Mouse (Mus musculus) cortical plate, adult 2 months (tissue): ENCODE results near the gene Coq2. TPM values are rescaled to one million over a fixed set of nuclear protein-coding genes. Genes with fewer than 3 reads are reported as not detected.

ENCODE experiments used
- H3K27ac ChIP-seq: fragments of 200-500 bp; 2 replicates; pipeline ENCODE4 v1.5.1; 2012; ENCODE audit warnings: low read length, control low read depth, inconsistent platforms; ENCODE audit not compliant: insufficient read depth
- H3K4me1 ChIP-seq: fragments of 200-500 bp; 2 replicates; pipeline ENCODE4 v1.6.1; 2011; ENCODE audit warnings: low read length; ENCODE audit not compliant: control insufficient read depth, insufficient read depth
- H3K4me3 ChIP-seq: fragments of 200-500 bp; 2 replicates; pipeline ENCODE4 v1.5.1; 2011; ENCODE audit warnings: mild to moderate bottlenecking, low read length, control low read depth; ENCODE audit not compliant: insufficient read depth
- CTCF ChIP-seq: fragments of 200-500 bp; IDR thresholded peaks from 2 replicates; pipeline ENCODE4 v1.5.1; 2011; ENCODE audit warnings: mild to moderate bottlenecking, control low read depth, low read length; ENCODE audit not compliant: insufficient read depth; ENCODE audit errors: extremely low read depth
- POLR2A ChIP-seq: fragments of 200-500 bp; IDR thresholded peaks from 2 replicates; pipeline ENCODE4 v1.6.1; 2011; ENCODE audit warnings: mild to moderate bottlenecking, low read length, control low read depth; ENCODE audit not compliant: insufficient read depth; ENCODE audit errors: extremely low read depth
- polyA plus RNA-seq: library from polyadenylated mRNA; depleted of rRNA; stranded (reverse); fragments of >200 nt; gene quantifications from 2 replicates; pipeline ENCODE4 v1.2.3, GENCODE M21; 2012

Coq2 gene
- polyA plus RNA-seq, 1 experiment, result 157 TPM

DNA sequence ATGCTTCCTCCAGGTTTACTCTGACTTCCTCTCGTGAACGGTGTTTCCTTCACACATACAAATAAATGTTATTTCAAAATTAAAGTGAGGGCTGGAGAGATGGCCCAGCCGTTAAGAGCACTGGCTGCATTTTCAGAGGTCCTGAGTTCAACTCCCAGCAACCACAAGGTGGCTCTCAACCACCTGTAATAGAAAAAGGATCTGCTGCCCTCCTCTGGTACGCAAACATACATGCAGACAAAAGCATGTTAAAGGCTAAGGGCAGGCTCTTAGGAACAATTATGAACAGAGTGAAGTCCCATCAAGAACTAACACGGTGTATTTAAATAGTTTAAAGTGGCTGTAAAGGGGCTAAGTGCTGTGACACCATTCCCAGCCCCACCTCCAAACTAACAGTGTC lies 11.1 kb downstream of the Coq2 start:
- H3K4me1 ChIP-seq, result no peaks in the 10 kb centered on the region
- TF ChIP-seq POLR2A, result no peak
- TF ChIP-seq CTCF, result peak; percentile 81

DNA sequence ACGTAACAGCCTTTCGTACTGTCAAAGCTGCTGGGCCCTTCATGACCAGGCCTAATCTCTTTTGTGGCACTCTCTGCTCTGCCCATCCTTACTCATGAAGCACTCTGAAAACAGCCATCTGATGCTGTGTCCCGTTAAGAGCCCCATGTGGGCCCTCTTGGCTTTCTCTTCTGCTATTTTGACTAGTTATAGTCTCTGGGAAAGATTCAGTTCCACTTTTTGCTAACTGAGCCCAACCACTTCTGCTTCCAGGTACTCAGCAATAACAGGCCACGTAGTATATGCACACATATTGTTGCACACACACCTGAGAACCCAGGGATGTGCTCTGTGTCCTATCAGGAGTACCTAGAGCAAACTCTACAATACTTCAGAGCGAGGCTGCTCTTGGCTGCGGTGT lies 11.9 kb downstream of the Coq2 start:
- no peak overlapping the region for H3K4me3 ChIP-seq
- H3K27ac ChIP-seq, result no peak overlapping the region
- no peaks in the 10 kb centered on the region for H3K4me1 ChIP-seq
- TF ChIP-seq POLR2A (no peak), CTCF (no peak)

More for the DNA sequence above, 11.1 kb downstream of the Coq2 start:
- Histone ChIP-seq H3K27ac (no peak overlapping the region), H3K4me3 (no peak overlapping the region)

DNA sequence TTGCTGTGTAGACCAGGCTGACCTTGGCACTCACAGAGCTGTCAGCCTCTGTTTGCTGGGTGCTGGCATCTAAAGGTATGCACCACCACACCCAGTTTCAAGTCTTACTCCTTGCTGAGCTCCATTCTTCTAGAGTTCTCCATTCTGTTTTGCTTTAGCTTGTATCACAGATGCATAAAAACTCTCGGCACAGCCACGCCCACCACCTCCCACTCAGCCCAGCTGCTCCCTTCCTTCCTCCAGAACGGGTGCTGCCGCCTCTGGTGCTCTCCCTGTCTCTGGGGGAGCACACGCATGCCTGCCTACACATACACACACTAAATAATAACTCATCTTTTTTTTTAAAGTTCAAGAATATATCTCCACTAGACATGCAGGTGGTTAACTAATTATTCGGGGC lies 16.5 kb downstream of the Coq2 start:
- no peaks in the 10 kb centered on the region for H3K4me1 ChIP-seq

DNA sequence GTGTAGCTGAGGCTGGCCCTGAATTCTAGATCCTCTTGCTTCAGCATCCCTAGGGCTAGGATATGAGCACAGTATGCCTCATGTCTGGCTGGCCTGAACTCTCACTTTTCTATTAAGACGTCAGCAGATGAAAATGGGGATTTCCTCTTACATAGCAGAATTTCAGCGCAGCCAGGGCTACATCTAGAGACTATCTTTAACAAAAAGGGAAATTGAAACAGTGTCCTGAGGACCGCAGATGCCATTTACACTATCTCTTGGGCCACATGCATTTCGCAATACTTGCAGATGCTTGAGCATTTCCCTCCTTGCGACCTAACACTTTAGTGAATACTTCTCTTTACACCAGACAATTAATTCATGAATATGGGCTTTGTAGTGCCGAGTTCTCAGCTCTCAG lies 18.6 kb downstream of the Coq2 start:
- H3K27ac ChIP-seq, result no peak overlapping the region
- H3K4me3 ChIP-seq, result no peak overlapping the region
- no peaks in the 10 kb centered on the region for H3K4me1 ChIP-seq
- TF ChIP-seq POLR2A (no peak), CTCF (no peak)

More for the DNA sequence above, 16.5 kb downstream of the Coq2 start:
- H3K4me3 ChIP-seq, result no peak overlapping the region
- TF ChIP-seq CTCF, result no peak
- no peak overlapping the region for H3K27ac ChIP-seq

DNA sequence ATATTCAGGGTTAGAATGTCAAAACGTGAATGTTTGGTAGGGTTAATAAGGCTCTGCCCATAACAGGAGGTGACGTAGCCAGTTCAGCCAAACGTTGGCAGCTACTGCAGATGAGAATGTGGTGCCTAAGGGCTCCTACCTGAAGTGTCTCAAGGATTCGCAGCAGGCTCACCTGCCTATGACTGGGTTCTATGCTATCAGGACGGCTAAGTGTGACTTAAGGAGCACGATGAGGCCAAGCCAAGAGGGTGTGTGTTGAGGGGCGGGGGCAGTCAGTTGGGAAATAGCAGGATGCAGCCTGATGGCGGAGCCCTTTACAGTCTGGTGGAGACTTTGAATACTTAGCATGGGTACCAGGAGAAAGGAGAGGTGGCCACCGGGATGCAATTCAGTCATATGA lies 22.6 kb downstream of the Coq2 start:
- no peak overlapping the region for H3K27ac ChIP-seq
- TF ChIP-seq POLR2A (no peak), CTCF (no peak)

DNA sequence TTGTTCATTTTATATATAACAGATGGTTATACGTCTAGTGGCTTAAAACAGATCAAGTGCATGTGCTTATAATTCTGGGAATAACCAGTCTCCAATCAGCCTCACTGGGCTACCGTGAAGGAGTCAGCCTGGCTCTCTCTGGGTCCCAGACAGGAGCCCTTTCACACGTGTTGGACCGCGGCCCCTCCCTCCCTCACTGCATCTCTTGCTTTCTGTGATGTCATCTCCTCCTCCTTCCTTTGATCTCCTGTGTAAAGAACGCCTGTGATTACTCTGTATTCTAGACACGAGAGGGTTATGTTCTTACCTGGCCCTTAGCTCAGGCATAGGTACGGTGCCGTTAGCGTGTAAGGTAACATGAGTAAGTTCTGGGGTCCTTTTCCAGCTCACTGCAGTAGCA lies 23.5 kb downstream of the Coq2 start:
- no peak overlapping the region for H3K4me3 ChIP-seq
- H3K4me1 ChIP-seq, result no peaks in the 10 kb centered on the region
- no peak overlapping the region for H3K27ac ChIP-seq
- no peak for TF ChIP-seq POLR2A
- TF ChIP-seq CTCF, result no peak

More for the DNA sequence above, 22.6 kb downstream of the Coq2 start:
- no peak overlapping the region for H3K4me3 ChIP-seq
- no peaks in the 10 kb centered on the region for H3K4me1 ChIP-seq

DNA sequence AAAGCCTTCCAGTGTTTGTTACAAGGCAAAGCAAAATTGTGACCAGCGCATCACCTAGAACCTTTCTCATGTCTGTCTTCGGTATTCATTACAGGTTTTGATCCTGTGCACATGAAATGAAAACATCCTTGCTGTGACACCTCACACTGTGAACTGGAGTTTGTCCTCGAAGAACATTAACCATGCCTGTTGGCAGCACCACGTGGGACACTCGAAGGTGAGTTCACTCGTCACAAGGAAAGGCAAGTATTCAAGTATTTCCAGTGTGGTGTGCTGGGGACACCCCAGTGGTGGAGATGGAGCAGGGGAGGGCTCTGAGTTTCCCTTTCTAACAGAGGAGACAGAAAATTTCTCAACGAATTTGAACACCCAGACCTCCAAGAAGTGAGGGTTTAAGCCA lies 24.0 kb downstream of the Coq2 start:
- no peak overlapping the region for H3K27ac ChIP-seq
- no peak overlapping the region for H3K4me3 ChIP-seq
- no peaks in the 10 kb centered on the region for H3K4me1 ChIP-seq
- TF ChIP-seq CTCF (no peak), POLR2A (no peak)

DNA sequence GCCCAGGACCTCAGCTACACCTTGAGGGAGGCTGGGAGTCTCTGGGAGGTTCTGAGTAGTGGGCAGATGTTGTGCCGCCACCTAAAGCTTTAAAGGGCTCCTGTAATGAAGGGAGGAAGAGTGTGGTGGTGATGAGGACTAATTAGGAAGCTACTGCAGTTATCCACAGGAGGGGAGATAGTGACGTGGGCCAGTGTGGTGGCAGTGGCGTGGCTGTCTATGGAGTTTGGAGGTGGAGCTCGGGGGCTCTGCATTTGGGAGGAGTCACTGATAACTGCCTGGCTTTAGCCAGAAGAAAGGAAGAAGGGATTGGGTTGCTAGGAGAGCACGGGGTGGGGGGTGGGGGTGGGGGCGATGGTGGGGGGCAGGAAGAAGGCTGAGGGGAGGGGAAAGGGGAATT lies 26.4 kb downstream of the Coq2 start:
- no peak overlapping the region for H3K27ac ChIP-seq
- peaks cover 3% of the 10 kb centered on the region for H3K4me1 ChIP-seq
- H3K4me3 ChIP-seq, result no peak overlapping the region
- TF ChIP-seq CTCF, result no peak

DNA sequence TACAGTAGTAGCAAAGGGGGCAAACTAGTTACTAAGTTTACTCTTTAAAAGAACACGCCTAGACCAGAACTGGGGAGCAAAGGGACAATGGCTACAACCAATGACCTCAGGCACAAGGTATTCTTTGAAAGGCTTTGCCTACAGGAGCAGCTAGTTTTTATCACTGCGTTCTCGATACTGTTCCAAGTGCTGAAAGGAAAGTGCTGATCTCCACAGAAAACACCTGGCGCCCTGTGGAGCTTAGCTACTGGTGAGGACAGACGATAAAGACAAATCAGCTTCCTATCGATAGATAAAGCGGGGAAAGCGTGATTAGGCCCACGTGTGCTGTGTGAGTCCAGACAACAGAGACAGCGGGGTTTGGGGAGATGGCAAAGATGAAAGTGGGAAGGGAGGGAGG lies 26.9 kb downstream of the Coq2 start:
- no peak overlapping the region for H3K4me3 ChIP-seq
- TF ChIP-seq POLR2A (no peak), CTCF (no peak)
- H3K27ac ChIP-seq, result no peak overlapping the region
- peaks cover 3% of the 10 kb centered on the region for H3K4me1 ChIP-seq

DNA sequence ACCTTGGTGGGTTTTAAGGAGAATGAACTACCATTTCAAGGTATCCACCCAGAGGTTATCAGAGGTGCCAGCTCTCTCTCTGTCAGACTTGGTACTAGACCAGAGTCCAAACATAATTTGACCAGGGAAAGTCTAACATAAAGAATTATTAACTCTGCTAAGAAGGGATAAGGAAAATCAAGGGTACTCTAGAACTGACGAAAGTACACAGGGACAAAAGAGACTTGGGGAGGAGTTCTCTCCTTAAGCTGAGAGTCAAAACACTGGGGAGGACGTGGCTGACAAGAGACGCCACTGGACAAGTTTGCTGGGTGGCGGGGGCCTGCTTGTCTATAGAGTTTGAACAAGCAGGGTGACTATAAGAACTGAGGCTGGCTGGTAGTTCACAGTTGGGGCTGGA lies 28.4 kb downstream of the Coq2 start:
- H3K27ac ChIP-seq, result no peak overlapping the region
- peaks cover 3% of the 10 kb centered on the region for H3K4me1 ChIP-seq
- H3K4me3 ChIP-seq, result no peak overlapping the region
- TF ChIP-seq POLR2A, result no peak

DNA sequence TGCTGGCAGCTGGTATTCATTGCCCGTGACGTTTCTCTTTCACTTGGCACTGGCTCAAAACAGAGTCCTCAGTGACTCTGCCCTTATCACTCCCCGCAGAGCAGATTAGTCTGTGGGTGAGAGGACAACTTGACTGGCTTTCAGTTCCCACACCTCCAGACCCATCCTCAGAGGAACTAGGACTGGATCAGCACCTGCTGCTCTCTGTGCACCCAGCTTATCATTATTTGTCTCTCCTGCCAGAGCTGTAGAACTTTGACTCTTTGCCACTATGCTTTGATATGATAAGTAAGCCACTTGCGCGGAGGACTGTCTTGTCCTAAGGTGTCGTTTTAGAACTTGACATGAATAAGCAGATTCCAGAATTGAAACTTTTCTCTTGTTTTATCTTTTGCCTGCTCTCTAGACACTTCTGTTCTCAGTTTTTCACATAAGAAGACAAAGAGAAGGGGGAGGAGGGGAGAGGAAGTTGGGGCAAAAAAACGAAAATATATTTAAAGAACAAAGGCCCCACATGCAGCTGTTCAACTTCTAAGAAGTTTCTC lies 30.9 kb downstream of the Coq2 start:
- TF ChIP-seq POLR2A, result no peak
- TF ChIP-seq CTCF, result no peak
- Histone ChIP-seq H3K4me3 (no peak overlapping the region), H3K27ac (peak overlapping the region; percentile 30; the same call in 1 of the 2 replicates), H3K4me1 (peaks cover 3% of the 10 kb centered on the region)
